Mouse (Mus musculus): ENCODE results near the gene Ctnna3.

Ctnna3 gene

DNA sequence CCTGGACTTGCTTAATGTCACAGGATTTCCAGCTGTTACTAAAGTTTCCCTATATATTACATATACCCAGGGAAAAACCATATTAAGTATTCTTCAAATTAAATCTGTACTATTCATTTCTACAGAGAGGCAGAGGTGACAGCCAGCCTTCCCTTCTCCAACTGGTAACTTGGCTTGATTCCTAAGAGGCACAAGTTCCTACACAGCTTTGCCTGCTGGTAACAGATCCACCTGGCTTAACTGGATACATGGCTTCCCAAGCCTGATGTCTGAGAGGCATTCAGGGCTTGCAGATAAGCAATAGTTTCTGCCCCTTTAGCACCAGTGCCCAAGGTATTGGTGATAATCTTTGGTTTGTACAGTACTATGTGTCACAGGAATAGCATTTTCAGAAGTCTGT, 470.0 kb downstream of the Ctnna3 start:
- DNase-seq (ENCODE audit: extremely low spot score, low read depth, low spot score), result no peak

DNA sequence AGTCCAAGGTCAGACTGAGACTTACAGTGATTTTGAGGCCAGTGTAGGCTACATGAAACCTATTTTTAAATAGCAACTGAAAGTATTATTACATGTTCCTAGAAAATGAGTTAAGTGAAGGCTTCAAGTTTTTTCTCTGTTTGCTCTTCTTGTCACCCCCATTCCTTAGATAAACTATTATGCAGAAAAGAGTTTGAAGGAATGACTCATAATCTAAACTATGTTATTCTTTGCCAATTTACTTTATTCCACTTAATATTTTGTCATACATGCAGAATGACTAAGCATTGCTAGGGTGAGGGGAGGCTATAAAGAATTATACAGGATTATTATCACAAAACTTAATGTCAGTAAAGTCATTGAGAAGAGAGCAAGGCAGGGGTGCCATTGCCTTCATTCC, 479.0 kb downstream of the Ctnna3 start:
- no peak for DNase-seq (ENCODE audit: extremely low spot score, low read depth, low spot score)

DNA sequence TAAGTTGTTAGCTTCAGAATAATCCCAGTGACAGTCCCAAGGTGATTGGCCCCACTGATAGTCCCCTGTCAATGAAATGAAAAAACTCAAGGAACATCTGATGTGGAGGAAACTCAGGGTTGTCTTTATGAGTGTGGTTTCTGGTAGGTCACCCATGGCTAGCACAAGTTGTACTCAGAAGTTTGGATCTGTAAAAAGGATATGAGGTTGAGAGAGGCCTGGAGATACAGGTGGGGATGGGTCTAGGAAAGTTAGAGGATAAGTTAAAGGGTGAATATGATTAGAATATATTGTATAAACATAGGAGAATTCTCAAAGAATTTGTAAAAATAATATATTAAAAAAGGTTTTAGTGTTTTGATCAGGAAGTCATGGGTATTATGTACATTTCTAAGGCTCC, 497.4 kb downstream of the Ctnna3 start, which contains the start of gene Gm10118:
Gene Gm10118 (minus strand): TSS at position 101 of the 400 bp plus-strand sequence.
- no peak for DNase-seq (ENCODE audit: extremely low spot score, low read depth, low spot score)

DNA sequence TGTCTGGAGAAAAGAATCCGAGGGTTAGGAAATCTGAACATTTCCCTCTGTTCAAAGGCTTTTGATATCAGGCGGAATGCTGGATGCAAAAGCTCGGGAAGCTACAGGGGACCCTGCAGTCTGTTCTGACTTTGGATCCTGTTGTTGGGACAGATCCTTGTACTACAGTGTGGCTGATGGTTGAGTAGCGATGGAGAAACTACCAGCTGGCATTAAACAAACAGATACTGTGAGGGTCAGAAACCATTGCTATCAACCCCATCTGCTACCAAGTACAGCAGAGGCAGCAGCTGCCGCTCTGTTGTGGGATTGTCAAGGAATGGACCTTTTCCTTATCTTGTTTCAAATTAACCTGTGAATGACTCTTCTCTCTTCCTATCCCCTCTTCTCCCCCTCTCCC, 504.0 kb downstream of the Ctnna3 start:
- DNase-seq (ENCODE audit: extremely low spot score, low read depth, low spot score), result no peak

DNA sequence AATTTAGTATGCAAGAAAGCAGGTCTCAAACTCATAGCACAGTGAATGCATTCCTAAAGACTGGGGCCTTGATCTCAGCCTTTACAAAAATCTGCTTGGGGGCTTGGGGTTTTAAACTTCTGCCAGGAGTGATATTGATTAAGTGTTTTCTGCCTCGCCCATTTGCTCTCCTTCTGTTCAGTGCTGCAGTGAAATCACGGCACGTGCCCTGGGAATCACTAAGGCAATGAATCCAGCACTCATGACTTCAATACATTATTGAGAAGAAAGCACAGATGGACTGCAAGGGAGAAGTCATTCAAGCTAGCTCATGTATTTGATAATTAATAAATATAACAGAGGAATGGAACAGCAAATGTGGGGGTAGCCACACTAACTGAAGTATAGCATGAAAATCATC, 515.6 kb downstream of the Ctnna3 start:
- no peak for DNase-seq (ENCODE audit: extremely low spot score, low read depth, low spot score)

DNA sequence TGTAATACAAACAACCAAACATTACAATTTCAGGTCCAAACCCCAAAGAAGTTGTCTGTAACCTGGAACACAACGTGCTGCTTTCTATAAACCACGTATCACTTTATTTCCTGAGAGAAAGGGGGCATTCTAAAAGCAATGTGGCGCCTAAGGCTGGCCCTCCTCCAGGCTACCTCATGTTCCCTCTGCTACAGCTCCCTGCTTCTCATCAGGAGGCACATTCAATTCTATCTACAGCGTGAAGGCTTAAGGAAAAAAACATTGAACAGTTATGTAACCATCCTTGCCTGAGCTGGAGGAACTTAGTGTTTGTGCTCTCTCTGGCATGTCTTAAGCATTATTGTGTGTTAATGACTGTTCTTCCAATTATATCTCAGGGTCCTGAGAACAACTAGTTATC, 517.4 kb downstream of the Ctnna3 start:
- DNase-seq (ENCODE audit: extremely low spot score, low read depth, low spot score), result no peak

DNA sequence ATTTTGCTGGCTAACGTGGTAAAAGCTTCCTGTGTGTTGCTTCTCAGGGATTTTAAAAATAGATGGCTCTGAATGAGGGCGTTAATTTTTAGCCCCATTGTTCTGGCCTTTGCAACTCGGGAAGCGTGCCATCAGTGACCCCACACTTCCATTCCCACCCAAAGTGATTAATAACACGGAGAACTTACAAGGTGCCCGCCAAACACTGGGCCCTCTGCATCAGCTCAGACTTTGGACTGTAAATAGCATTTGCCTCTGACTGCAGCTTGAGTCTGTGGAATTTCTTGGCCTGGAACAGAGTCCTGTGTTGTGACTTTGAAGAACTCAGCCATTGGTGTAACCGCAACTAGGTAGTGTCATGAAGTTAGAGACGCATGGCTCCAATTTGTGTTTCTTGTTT, 521.0 kb downstream of the Ctnna3 start:
- DNase-seq (ENCODE audit: extremely low spot score, low read depth, low spot score), result no peak

DNA sequence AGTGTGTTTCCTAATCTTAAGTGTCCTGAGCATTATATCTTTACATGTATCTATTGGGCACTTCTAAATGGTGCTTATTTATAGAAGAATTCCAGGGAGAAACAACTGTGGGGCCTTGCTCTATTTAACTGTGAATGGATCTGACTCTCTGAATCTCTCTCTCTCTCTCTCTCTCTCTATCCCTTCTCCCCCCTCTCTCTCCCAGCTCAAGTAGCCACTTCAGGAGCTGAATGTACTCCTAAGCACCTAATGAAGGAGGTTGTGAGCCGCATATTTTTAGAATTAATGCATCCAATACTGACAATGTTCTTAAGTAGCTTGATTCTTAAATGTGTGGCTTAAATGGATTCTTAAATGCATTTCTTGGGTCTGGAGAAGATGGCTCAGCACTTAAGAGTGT, 521.6 kb downstream of the Ctnna3 start:
- no peak for DNase-seq (ENCODE audit: extremely low spot score, low read depth, low spot score)

DNA sequence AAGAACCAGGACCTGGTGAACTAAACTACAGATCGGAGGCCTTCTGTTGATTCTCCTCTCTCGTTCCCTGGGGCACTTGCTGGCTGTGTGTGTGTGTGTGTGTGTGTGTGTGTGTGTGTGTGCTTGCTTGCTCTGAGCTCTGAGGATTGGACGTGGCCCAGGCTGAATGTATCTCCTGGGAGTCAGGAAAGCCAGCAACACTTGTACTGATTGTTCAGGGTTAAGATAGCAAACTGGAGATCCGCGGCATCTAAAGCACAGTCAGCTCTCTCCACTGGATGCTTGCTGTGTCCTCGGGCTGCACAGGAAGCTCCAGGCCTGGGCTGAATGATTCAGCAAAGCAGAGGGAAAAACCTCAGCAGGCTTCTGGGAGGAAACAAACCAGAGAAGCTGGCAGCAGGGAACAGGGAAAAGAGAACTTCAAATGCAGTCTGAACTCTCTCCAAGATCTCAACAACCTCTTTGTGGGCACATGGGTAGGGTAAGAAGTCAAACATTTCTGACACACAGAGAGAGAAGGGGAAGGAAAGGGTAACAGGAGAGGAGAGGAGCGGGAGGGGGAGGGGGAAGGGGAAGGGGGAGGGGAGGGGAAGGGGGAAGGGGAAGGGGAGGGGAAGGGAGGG, 524.5 kb downstream of the Ctnna3 start:
- no peak for DNase-seq (ENCODE audit: extremely low spot score, low read depth, low spot score)

DNA sequence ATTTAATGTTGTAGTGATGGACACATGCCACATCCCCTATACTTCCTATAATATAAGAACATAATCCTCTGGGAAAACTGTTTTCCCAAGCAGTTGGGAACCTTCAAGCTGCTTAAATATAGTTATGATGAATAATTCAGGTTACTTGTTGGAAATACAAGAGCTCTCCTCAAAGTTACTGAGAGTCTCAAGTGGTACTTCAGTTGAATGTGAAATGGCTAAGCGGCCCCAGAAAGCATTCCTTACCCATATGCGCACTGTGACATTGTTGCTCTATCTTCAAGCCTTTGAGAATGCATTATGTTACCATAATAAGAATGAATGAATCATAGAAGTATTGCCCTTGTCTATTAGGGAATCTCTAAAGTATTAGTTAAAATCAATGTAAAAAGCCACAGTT, 542.4 kb downstream of the Ctnna3 start:
- no peak for DNase-seq (ENCODE audit: extremely low spot score, low read depth, low spot score)

DNA sequence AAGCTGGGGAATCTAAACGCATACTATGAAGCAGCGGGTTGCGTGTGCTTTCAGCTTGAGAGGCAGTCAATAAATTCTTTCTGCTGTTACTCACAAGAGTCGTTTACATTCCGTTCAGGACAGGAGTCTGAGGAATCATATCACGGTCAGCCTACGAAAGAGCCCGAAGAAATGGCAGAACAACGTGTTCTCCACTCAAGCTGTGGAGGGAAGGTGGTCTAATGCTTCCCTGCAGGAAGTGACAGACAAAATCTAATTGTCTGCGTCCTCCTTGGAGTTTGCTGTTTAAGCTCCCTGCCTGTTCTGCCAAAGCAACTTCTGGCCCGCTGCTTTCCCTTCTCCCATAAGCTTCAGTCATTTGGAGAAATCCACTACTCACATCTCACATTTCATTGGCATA, 548.2 kb downstream of the Ctnna3 start:
- no peak for DNase-seq (ENCODE audit: extremely low spot score, low read depth, low spot score)

DNA sequence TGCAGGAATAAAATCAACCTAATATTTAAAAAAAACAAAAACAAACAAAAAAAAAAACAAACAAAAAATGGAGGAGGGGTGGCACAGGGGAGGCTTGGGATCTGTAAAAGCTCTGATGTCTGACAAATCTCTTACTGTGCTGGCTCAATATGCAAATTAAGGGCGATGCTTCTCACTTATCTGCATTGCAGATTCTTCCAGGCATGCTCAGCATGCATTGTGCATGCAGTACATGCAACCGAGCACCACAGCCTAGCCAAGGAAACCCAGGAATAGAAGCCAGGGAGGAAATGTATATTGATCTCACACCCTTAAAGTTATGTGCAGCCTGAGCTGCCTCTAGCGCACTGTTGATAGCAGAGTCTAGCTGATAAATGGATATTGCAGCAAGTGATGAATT, 548.6 kb downstream of the Ctnna3 start:
- no peak for DNase-seq (ENCODE audit: extremely low spot score, low read depth, low spot score)

DNA sequence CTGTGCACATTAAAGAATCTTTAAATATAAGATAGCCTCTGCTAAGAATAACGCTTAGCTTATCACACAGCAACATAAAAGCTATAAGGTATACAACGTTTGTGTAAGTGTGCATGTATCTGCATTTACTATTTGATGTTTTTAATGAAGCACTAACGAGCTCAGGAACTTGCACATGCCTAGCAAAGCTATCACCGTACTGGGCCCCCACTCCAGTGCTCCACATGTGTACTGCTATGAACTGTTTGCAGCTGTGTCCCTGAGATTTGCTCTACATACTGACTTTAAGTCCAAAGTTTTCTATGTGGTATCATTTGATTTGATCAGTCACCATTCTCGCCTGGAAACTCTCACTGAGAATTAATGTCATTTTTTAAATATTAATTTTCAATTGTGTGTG, 549.1 kb downstream of the Ctnna3 start:
- DNase-seq (ENCODE audit: extremely low spot score, low read depth, low spot score), result no peak

DNA sequence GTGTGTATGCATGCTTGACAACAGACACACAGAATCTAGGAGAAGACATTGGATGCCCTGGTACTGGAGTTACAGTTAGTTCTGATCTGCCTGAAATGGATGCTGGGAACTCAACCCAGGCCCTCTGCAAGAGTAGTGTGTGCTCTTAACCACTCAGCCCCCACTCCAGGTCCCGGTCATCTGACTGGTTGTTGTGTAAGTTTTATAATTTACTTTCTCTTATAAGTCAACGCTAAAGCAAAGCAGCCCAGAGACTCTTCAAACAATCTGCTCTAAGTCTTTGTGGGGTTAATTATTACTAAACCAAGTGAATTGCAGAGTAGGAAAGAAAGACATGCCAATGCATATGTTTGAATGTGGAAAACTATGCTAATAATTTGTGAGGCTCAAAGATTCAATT, 549.5 kb downstream of the Ctnna3 start:
- no peak for DNase-seq (ENCODE audit: extremely low spot score, low read depth, low spot score)

DNA sequence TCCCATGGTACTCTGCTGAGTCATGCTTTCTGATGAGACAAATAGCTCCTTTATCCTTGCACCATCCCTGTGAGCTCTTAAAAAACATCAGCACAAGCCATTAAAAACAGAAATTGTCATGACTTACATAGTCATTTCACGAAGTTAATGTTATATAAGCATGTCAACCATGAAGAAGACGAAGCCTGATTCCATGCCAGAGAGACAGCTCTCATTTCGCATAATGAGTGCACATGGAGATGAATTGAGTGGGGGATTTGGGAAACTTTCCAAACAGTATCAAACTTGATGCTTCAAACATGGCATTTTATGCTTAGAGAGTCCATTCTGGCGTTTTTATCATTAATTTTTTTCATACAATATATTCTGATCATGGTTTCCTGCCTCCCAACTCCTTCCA, 555.7 kb downstream of the Ctnna3 start:
- DNase-seq (ENCODE audit: extremely low spot score, low read depth, low spot score), result no peak

DNA sequence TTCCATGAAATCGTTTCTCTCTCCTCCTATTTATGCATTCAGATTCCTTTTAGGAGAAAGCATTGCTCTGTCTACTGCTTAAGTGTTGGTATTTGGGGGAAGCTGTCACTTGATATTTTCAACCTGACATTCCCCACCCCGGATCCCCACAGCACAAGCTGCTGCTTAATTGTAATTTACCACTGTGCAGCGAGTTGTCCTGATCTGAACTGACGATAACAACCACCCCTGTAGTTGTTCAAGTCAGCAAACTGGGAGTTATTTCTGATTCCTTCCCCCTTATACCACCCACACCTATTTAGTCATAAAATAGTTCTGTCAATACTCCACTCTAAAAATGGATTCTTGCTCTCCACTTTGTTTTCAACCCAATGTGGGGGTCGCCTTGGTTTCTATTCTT, 564.4 kb downstream of the Ctnna3 start:
- no peak for DNase-seq (ENCODE audit: extremely low spot score, low read depth, low spot score)

DNA sequence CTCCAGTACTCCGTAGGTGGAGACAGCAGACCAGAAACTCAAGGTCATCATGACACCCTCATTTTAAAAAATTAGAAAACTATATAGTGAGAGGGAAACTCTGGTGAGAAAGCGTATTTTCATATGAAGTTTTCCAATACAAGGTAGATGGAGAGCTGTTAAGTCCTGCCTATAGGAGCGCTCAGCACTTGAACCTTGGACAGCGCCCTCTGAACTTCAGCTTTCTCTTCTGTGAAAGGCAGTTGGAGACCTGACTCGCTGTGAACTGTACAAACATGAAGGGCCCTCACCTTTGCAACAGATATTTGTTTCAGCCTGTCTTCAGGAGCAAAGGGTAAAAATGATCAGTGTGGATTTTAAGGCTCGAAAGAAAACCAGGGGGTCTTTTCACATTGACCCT, 571.6 kb downstream of the Ctnna3 start:
- DNase-seq (ENCODE audit: extremely low spot score, low read depth, low spot score), result no peak

DNA sequence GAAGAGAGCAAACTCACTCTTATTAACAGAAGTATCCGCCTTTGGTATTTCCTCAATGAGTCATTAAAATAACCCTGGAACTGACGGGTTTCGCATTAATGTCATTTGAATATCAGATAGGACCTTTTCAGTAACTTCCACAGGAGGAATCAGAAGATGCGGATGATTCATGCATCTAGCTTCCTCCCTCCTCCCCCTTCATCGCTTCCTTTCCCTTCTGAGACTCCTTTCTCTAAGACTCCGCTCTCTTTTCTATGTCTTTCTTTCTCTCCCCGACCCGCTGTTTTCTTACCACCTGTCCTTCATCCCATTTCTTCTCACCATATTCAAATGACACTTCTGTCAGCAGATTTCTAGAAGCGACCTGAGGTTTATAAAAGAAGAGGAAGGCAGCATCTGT, 572.1 kb downstream of the Ctnna3 start:
- DNase-seq (ENCODE audit: extremely low spot score, low read depth, low spot score), result no peak

DNA sequence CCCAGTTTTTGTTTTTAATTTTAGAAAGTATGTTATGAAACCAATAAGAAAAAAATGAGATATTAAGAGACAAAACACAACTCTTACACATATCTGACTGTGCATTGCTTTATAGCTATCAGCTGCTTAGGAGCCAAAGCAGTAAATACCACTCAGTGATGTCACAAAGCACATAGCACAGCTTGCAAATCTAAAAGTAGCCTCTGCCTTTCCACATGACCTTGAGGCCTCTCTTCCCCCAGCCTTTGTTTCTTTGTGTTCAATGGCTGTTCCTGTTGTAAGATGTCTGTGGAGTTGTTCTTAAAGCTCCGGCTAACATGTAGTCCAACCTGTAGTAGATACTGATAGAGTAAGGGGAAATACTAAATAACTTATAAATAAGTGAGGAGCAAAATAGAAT, 590.4 kb downstream of the Ctnna3 start:
- DNase-seq (ENCODE audit: extremely low spot score, low read depth, low spot score), result no peak

DNA sequence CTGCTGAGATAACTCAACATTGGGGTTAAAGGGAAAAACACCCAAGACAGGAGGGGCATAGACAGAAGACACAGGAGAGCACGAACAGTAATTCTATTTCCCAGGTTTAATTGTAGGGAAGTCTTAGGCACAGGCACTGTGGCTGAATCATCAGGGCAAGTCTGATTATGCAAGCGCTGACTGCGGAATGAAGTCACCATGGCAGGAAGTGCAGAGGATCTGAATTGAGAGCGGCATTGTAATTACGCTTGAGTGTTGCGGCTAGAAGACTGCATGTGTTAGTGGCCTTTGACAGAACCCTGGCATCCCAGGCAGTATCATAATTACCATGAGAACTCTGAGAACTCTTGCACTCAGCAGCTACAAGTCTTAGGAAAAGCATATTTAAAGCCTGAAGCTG, 593.4 kb downstream of the Ctnna3 start:
- DNase-seq (ENCODE audit: extremely low spot score, low read depth, low spot score), result no peak

DNA sequence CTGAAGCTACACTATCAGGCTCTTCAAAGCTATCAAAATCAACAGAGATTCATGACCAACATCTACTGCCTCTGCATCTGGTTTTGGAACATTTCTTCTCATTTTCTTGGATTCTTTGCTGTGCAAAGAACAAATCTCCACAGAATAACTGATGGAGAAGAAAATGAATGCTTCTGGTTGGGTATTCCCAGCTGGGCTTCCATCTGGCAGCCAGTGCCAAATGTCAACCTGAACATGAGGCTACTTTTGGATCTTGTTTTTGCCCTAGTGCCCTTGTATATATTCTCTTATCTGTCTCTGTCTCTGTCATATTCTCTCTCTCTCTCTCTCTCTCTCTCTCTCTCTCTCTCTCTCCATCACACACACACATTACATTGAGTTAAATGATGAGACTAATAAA, 601.0 kb downstream of the Ctnna3 start:
- no peak for DNase-seq (ENCODE audit: extremely low spot score, low read depth, low spot score)

DNA sequence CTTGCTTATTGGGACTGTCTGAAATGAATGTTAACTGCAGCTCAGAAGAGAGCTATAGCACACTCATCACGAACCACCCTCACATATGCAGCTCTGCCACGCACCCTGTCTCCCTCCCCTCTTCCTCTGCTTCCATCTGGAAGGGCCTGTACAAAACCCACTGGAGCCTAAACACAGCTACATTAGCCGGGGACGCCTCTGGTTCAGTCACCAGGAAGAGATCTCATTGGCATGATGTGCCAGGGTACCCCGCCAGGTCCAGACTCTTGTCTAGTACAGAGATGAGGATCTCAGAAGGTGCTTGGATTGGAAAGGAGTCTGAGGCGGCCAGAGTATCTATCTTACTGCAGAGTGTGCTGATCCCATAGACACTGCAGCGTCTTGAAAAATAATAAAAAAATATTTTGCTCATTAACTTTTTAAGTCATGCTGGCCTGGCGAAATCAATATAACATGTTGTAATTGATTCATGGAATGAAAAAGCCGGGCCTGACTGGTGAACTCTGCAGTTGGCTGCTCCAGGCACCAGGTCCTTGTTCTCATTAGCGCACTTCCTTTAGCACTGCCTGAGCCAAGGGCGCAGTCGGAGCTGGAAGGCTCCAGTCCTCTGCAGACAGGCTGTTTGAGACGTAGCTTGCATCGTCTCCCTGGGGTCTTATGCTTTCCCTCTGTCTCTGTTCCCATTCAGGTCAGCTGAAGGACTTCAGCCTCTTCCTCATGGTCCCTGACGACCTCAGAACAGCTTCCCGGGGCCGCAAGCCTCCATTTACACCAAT, 610.0 kb downstream of the Ctnna3 start:
- no peak for DNase-seq (ENCODE audit: extremely low spot score, low read depth, low spot score)

DNA sequence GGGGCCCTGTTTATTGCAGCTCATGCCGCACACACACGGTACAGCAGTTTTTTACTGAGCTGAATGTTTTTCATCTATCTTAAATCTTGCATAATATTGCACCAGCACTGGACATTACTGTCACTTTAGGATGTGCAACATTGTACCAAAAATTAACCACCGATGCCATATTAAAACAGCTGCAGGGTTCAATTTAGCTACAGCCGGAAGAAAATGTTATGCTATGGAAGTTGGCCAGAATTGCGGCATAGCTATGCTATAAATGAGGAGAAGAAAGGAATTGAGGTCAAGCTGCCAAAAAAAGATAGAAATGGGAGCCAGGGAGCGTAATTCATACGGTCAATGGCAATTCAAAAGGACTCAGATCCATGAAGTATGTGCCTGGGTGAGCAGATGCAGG, 611.3 kb downstream of the Ctnna3 start:
- DNase-seq (ENCODE audit: extremely low spot score, low read depth, low spot score), result no peak
